Mouse (Mus musculus): ENCODE measurements around the gene Dpf3. TPM values are rescaled to one million over a fixed set of nuclear protein-coding genes. Genes with fewer than 3 reads are reported as not detected.

Dpf3 gene
- total RNA-seq, 2 experiments from 2014 or later, result 26.1 to 28.1 TPM

DNA sequence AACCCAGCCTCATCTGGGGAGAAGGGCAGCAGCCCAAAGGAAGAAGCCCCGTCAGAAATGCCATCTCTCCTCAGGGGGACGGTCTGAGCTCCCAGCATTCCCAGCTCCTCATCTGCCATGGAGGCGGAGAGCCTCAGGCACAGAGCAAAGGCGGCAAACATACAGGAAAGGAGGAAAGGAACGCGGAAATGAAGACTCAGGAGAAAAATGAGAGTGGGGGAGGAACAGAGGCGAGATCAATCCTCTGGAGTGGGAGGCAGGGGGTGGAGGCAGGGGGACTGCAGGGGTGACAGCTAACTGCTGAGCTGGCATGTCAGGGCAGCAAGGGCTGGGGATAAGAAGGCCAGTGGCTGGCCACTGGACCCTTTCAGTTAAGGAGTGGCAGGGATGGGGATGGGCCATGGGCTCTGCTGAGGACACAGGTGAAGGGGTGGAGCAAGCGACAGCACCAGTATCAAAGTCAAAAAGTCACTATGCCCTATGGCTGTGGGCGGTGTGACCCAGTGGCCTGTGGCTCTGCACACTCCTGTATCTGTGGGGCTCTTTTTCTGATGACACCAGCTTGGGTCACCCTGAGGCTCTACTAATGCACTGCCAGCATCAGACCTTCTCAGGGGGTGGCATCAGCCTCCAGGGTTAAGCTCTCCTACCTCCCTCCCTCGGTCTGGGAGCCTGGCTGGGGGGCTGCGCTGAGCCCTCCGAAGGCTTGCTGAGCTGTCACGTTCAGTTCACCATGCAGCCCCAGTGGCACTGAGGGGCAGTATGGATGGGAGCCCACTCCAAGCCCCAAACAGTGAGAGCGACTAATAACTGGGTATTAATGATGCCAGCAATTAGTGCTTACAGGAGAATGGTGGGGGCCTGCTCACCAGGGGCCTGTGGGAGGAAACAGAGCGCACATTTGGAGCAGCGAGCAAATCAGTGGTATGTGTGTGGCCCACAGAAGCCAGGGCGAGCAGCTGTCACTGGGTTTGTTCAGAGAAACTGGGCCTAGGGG, 200.7 kb downstream of the Dpf3 start:
- peak; percentile 45 to 59 for DNase-seq

DNA sequence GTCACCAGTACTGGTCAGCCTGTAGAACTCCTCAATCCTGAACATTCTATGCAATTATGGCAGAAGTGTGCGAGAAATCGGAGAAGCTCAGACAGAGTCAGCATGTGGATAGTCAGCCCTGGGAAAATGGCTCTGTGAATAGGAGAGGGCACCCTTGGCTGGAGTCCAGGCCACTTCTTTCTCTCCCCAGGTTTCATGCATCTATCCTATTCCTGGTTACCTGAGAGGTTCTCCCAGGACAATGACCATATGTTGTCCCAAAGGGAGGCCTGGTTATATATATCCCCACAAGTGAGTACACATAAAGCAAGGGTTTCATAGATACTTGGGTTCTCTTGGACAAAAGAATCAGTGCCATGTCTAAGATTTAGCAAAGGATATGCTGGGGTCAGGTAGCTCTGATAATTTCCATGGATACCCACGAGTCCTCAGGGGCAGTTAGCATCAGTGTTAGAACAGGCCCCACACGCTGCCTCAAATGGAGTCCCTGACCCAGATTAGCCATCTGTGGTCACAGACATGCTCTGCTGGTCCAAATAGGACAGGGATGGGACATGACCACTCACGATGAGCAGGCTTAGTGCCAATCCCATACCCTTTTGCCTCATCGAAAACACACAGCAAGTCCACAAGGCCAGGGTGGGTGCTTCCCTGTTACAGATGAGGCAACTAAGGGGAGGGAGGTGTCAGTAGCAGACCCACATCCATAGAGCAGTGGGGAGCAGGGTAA, 203.8 kb downstream of the Dpf3 start:
- no peak for DNase-seq

DNA sequence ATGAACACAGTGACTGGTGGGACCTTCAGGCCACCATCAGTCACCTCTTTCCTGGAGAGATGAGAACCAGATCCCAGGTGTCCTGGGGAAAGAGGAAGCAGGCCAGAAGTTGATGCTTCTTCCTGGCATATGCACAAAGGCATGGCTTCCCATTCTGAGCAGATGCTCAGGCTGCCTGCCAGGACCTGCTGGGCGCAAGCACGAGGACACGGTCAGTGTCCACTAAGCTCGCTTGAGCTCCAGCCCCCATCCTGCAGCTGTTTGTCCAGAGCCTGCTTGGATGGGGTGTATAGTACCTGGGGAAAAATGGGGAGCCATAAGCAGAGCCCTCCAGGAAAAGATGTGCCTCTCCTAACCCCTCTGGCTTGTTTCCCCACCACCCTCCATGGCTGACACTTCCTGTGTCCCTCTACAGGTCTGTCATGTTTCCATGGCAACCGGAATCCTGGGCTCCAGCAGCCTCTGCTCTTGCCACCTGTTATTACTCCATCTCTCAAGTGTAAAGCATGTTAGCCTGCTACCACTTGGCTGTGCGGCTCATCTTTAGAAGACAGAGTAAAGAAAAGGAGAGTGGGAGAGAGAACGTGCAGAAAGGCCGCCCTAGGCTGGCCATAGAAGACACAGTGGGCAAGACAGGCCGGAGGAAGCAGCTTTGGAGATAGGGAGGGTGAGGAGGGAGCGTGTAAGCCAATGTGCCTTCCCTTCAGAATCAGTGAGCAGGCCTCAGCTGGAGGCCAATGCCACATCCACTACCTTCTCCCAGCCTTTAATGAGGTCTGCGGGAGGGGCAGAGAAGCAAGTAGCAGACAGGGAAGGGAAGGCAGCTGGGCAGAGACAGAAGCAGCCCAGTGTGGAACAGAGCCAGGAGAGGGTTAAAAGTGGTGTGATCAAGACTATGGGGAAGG, 209.7 kb downstream of the Dpf3 start:
- DNase-seq, result peak; percentile 16 to 27

DNA sequence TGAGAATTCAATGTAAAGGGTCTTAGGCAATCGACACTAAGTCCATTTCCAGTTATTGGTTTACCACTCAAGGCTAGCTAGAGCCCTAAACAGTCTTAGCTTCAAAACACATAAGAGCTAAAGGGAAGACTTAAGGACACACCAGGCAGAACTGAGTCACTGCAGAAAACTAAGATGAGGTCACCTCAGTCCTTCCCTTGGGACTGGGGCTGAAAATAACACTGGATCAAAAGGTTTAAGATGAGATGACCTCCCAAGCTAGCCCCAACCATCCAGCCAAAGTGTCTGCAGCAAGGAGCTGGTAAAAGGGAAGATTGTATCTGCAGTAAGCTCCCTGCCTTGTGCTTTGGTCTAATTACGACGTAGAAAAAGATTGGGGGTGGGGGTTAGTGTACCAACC, 216.3 kb downstream of the Dpf3 start:
- no peak for DNase-seq

DNA sequence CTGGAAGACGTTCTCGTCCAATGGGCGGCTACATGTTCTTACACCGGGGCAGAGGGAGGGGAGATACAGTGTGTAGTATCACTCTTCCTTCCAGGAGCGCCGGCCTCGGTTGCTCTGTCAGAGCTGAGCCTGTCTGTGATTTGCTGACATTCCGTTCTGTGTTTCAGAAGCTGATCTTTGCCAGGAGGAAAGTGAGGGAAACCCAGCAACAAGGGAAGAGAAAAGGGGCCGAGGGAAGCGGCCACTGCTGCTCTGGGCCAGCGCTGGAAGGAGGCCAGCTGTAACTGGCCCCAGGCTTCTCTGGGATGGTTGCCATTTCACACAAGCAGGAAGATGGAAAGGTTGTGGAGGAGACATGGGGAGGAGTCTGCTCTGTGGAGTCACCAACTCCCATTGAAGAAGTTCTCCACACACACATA, 219.0 kb downstream of the Dpf3 start:
- DNase-seq, result peak; percentile 41 to 61

DNA sequence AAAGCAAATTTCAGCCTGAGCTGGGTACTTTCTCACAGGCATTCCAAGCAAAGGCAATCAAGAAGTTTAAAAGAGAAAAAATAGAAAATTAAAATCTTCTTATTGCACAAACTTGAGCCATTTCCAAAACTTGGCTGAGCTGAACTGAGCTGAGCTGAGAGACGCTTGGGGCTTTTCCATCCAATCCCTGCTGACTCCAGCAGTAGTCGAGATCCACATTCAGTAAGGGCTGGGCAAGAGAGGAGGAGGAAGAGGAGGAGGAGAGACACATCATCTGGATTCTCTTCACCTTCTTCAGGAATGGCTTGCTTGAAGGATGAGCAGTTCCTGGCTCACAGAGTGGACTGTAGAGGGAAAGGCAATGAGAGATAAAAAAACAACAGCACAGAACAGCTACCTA, 227.0 kb downstream of the Dpf3 start:
- DNase-seq, result no peak

DNA sequence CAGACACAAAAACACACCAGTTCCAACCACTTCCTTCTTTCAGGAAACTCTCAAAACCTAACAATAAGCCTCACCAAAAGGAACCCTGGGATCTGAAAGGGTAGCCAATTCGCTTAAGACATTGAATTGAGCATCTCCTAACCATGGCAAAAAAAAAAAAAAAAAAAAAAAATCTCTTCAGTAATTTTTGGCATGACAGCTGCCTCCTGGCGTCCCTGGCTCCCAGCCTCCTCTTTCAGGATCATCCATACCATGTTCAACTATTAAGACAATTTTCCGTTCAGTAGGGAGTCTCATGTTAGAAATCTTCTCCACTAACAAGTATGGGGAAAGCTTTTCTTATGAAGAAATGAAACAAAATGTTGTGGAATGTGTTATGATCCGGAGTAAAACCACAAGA, 233.1 kb downstream of the Dpf3 start:
- no peak for DNase-seq

DNA sequence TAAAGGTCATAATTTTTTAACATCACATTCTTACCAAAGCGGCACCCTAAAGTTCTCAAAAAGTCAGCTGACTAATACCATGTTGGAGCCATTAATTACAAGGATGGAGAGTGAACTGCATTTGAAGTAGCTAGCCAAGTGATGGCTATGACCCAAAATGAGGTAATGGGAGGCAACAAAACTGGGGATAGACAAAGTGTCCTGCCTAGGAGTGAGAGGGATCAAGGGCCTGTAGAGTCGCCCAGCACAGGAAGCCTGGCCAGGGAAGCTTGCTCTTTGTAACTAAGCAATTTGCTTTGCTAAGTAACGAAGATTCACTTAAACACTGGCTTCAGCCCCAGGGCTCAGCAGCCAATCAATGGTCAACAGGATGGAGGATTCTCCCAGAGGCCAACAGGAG, 238.4 kb downstream of the Dpf3 start:
- no peak for DNase-seq

DNA sequence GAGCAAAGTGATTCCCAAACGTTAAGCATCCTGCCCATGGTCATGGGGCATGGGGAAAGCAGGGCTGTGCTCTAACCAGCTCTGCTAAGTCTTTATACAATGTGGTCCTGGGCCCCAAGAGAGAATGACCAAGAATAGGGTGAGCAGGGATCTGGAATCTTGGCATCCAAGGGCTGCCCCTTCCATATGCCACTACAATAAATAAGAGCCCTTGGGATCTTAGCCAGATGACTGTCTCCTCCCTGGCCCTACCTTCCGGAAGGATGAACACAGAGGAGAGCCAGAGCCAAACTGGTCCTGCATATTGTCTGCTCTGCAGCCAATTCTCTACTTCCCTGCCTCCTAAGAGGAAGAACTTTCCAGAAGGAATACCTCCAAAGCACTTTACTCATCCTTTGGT, 238.9 kb downstream of the Dpf3 start:
- DNase-seq, result no peak

DNA sequence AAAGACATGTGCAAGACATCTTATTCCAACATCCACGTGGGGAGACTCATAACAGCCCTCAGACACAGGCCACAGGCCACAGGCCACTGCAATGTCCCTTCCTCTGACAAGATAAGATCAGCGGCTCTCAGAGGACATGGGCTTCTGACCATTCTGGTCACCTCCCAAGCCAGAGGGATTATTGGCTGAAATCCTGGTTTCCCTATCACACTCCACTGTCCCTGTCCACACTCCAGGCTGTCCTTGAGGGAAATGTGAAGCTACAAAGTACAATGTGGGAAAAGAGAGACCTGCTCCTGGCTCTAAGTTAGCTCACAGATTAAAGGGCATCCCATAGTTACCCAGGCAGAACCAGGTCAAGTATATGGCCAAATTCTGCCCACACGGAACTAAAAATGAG, 239.8 kb downstream of the Dpf3 start:
- no peak for DNase-seq

DNA sequence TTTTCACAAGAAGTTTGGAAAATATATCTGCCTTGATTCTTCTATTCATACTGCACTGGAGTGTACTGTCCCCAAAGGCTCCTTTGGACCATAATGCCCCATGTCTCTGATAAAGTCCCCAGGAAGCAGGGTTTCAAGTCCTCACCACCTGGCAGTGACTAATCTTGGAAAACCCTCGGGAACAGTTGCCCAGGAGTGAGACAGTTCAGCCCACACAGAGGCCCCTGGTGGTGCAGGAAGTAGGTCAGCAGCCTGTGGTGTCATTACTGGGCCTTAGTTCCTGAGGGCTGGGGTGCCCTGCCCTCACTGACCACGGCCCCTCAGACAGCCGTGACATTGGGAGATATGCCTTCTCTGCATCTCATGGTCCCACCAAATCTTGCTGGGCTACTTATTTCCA, 246.5 kb downstream of the Dpf3 start:
- DNase-seq, result no peak

DNA sequence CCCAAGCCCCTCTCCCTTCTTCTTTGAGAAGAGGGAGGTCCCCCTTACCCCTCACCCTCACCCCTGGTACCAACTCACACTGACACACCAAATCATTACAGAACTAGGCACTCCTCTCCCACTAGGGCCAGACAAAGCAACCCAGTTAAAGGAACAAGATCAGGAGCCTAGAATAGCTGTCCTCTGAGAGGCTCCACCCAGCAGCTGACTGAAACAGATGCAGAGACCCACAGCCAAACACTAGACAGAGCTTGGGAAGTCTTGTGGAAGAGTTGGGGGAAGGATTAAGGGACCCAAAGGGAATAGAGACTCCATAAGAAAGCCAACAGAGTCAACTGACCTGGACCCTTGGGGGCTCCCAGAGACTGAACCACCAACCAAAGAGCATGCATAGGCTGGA, 246.9 kb downstream of the Dpf3 start:
- no peak for DNase-seq

DNA sequence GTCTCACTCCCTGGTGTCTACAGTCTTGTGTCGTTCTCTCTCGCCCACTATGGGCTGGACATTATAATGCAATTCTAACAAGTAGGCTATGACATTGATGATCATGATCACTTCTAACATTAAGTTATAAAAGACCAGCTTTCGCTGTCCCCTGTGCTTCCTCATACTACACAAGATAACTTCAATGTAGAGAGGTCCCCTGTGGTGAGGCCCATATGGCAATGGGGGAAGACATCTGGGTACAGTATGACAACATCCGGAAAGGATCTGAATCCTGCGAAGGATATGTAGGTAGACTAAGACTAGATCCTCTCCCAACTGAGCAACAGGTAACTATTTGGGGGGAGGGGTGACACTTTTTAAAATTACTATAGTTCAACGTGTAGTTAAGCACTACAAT, 251.7 kb downstream of the Dpf3 start:
- no peak for DNase-seq

DNA sequence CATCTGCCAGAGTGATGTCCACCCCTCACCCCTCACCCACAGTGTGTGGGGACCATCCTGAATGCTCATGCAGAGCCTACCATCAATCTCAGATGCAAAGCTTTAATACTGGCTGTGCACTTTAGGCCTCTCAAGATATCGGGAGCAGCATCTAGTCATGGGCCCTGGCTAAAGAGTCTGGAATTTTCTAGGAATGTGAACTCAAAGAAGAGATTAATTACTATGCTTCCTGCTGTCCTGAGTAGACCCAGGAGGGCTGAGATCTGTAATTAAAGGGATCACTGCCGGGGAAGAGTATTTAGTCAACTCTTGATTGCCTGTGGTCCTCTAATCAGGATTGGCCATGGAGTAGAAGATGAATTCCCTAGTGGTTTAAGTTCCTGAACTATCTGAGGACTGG, 252.5 kb downstream of the Dpf3 start:
- no peak for DNase-seq

DNA sequence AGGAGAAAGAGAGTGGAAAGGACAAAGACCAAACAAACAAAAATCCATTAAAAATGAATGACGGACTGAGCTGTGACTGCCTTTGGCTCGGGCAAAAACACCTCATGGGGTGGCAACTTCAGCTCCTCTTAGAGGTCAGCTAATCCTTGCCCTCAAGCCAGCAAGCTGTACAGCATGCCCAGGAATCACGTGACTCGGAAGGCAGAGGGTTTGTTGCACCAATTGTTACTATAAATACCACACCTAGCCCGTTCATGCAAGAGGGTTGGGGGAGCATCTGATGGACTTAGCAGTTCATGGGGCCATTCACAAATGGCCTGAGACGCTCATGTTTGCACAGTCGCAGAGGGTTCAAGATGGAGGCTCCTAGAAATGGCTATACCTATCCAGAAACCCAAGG, 253.9 kb downstream of the Dpf3 start:
- DNase-seq, result no peak

DNA sequence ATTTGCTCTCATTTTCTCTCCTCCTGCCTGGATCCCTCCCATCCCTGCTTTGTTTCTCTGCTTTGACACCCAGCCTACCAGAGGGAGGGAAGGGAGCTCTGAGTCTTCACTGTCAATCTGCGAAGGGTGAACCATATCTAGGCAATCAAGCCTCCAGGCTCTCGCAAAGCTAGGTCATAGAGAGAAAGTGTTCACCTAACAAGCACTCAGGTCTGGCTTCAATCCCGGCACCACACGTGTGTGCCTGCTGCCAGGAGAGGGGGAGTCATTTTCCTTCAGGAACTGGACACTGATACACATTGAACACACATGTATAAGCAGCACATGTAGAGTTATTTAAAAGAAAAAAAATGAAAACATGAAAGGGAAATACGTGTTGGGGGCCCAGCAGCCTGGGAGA, 254.6 kb downstream of the Dpf3 start:
- DNase-seq, result no peak

DNA sequence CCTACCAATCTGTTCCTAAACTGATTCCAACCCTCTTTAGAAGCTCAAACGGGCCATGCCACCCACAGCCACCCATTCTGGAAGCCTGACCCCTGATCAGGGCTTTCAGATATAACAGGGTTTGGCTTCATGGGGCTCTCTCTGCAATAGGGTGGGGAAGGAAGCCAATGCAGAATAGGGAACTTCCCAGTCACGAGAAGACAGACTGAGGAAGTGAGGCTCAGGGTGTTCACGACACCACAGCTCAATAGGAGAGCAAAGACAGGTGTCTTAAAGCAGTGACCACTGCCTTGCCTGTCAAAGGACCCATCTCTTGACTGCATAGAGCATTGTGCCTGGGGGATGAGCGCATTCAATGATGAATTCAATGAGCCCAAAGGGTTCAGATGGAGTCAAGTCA, 256.3 kb downstream of the Dpf3 start:
- DNase-seq, result no peak

DNA sequence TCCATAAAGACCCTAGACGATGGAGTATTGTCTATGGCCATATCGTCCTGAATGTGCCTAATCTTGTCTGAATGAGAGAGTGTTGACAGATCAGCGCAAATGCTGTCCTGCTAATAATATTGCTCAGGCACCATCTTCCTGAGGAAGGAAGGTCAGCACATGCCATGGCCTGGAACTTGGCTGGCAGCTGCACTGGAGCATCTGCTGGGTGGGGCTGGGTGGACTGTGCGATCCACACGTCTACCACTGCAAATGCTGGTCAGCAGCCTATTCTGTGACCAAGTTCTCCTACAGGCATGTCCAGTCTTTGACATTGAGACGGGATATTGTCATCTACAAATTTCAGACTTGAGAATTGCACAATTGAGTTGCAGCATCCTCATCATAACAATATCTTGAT, 257.8 kb downstream of the Dpf3 start:
- DNase-seq, result no peak

DNA sequence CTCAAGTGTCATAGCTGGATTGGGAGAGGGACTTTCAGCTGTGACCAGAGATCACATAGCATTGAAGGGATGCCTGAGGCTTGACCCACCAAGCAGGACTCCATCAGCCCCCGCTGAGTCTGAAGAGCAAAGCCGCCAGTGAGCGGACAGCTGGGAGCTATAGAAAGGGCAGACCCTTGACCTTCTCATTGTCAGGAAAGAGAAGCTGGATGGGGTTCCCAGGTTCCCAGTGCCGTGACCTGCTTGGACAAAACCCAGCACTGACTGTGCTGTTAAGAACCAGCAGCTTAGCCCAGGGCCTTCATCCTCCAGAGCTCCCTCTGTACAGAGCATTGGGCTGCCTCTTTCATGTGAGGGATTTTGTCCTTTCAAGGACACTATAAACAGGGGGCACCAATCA, 260.5 kb downstream of the Dpf3 start:
- DNase-seq, result no peak

DNA sequence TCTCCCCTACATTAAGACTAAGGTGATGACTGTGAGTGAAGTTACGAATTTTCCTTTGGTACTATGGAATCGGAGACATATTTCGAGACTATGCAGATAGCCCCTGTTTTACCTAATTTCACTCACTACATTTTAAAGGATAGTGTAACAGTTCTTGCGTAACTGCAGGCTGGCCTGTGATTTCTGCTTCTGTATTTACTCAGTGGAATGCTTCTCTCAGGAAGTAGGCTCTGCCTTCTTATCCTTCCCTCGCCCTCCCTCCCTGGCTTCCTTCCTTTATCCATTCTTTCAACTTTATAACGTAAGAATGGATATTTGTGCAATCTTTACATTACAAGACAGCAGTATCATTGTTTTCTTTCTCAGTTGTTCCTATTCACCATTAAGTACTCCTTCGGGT, 266.6 kb downstream of the Dpf3 start:
- no peak for DNase-seq

DNA sequence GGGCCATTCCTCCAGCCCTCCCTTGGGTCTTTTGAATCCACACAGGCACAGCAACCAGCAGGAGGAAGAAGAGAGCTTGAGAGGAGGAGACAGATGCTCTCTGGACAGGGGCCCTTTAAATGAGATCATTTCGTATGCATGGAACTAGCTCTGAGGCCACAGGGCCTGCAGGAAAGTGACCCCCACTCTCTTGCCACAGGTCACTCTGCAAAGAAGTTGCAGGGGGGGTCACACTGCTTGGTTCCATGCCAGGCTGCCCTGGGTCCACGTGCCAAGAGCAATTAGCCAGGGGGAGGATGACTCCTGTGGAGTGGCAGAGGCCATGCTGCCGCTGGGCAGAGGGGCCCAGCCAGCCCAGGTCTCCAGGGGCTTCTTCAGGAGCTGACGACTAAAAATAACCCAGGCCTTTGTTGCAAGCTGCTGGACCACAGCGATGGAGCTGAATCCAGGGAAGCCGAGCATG, 273.6 kb downstream of the Dpf3 start:
- no peak for DNase-seq

DNA sequence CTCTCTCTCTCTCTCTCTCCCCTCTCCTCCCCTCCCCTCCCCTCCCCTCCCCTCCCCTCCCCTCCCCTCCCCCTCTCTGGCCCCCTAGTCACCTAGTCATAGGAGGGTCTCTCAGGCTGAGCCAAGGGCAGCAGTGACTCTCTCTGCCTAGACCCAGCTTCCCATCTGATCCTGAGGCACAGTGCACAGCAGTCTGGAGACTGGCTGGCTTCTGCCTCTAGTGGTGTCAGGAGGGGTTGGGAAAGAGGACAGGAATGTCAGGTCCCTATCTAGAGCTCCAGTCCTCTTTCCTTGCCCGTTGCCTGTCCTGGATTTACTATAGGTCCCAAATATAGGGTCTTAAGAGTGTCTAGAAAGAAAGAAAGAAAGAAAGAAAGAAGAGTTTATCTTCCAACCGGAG, 275.5 kb downstream of the Dpf3 start:
- DNase-seq, result no peak

Data from layer of hippocampus, postnatal 36 days (tissue).